Mouse (Mus musculus) E14TG2a.4 (cell line): ENCODE results near the gene Timm10.

Experiments
- H3K27me3 ChIP-seq: 2 replicates; pipeline ENCODE4 v1.6.1; 2014; ENCODE audit warnings: low read length, control low read depth; ENCODE audit not compliant: insufficient read depth
- H3K36me3 ChIP-seq: 2 replicates; pipeline ENCODE4 v1.6.1; 2014; ENCODE audit warnings: low read length, control low read depth; ENCODE audit not compliant: insufficient read depth
- H3K4me1 ChIP-seq: replicated peaks from 2 replicates; pipeline ENCODE4 v1.6.1; 2014; ENCODE audit warnings: low read depth, low read length, control low read depth
- H3K4me3 ChIP-seq: replicated peaks from 2 replicates; pipeline ENCODE4 v1.5.1; 2014; ENCODE audit warnings: mild to moderate bottlenecking, low read length
- H3K9me3 ChIP-seq: 2 replicates; pipeline ENCODE4 v1.6.1; 2014; ENCODE audit warnings: low read length, control low read depth
- CTCF ChIP-seq: conservative IDR thresholded peaks from 2 replicates; pipeline ENCODE4 v1.5.1; 2014; ENCODE audit warnings: low read length
- NANOG ChIP-seq: IDR thresholded peaks from 2 replicates; pipeline ENCODE4 v1.6.1; 2014; ENCODE audit warnings: borderline replicate concordance, low read length, mixed read lengths
- POU5F1 ChIP-seq: IDR thresholded peaks from 2 replicates; pipeline ENCODE4 v1.6.1; 2014; ENCODE audit warnings: low read length, borderline replicate concordance

Timm10 gene

GRCm38 (mm10) chr2:84831666-84832391 is 5.0 kb downstream of the Timm10 start:
- Histone ChIP-seq H3K27me3 (peaks cover 25% of the 10 kb centered on the region), H3K9me3 (no peaks in the 10 kb centered on the region), H3K4me3 (no peak overlapping the region), H3K4me1 (peaks cover 41% of the 10 kb centered on the region), H3K36me3 (peaks cover 30% of the 10 kb centered on the region)
- TF ChIP-seq NANOG, result no peak
- TF ChIP-seq POU5F1, result no peak
- peak; percentile 66 for TF ChIP-seq CTCF

- peaks cover 60% of the 10 kb centered on the region for H3K4me1 ChIP-seq
- H3K36me3 ChIP-seq, result peaks cover 10% of the 10 kb centered on the region
- peak; percentile 75 for TF ChIP-seq POU5F1
- peak; percentile 56; the same call in 1 of the 2 replicates for TF ChIP-seq NANOG
- no peak for TF ChIP-seq CTCF
Observed at GRCm38 (mm10) chr2:84837107-84837506, 10.3 kb downstream of the Timm10 start.

DNA sequence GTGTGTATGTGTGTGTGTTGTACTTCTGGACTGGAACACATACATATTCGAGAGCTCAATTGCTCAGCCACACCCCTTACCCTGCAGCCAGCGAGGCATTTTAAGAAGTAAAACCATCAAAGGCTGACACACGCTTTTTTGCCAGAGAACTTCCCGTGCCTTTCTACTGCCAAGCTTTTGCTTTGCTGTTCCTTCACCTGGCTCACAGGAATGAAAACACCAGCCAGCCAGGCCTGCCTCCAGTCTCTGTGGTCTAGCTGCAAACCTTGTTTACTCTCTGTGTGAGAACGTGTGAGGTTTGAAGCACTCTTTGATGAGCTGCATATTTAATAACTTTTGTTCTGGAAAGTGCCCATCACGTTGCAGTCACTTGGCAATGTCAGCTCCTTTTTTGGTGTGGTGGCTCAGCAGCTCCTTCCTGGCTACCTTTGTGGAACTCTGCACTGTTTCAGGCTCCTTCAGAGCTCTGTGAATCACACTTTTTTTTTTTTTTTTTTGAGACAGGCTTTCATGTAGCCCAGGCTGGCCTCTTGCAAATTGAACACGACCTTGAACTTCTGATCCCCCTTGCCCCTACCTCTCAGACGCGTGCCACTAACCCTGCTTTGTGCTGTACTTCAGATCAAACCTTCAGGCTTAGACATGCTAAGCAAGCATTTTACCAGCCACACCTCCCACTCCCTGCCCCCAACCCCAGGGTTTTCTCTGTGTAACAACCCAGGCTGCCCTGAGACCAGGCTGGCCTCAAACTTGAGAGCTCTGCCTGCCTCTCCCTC is 11.2 kb downstream of the Timm10 start:
- peaks cover 64% of the 10 kb centered on the region for H3K27me3 ChIP-seq

More at GRCm38 (mm10) chr2:84837107-84837506, 10.3 kb downstream of the Timm10 start:
- Histone ChIP-seq H3K9me3 (no peaks in the 10 kb centered on the region), H3K4me3 (no peak overlapping the region), H3K27me3 (peaks cover 62% of the 10 kb centered on the region)

GRCm38 (mm10) chr2:84838593-84838949 is 11.8 kb downstream of the Timm10 start, which contains the start of gene Slc43a1:
Gene Slc43a1 (plus strand): TSS chr2:84838850.
- H3K36me3 ChIP-seq, result peaks cover 22% of the 10 kb centered on the region
- TF ChIP-seq POU5F1, result no peak
- no peak for TF ChIP-seq NANOG
- no peak for TF ChIP-seq CTCF
- H3K27me3 ChIP-seq, result peaks cover 64% of the 10 kb centered on the region
- H3K4me3 ChIP-seq, result peak within 1 kb of the TSS; percentile 85
- no peaks in the 10 kb centered on the region for H3K9me3 ChIP-seq
- peaks cover 59% of the 10 kb centered on the region for H3K4me1 ChIP-seq

More for the DNA sequence above, 11.2 kb downstream of the Timm10 start:
- peaks cover 59% of the 10 kb centered on the region for H3K4me1 ChIP-seq
- H3K4me3 ChIP-seq, result peak overlapping the region; percentile 85
- TF ChIP-seq CTCF, result no peak
- TF ChIP-seq NANOG, result peak; percentile 47; the same call in 1 of the 2 replicates
- peaks cover 18% of the 10 kb centered on the region for H3K36me3 ChIP-seq
- H3K9me3 ChIP-seq, result no peaks in the 10 kb centered on the region

GRCm38 (mm10) chr2:84838993-84839980 is 12.5 kb downstream of the Timm10 start:
- H3K36me3 ChIP-seq, result peaks cover 29% of the 10 kb centered on the region

GRCm38 (mm10) chr2:84840016-84840747 is 13.4 kb downstream of the Timm10 start:
- Histone ChIP-seq H3K9me3 (no peaks in the 10 kb centered on the region), H3K27me3 (peaks cover 48% of the 10 kb centered on the region), H3K36me3 (peaks cover 37% of the 10 kb centered on the region), H3K4me1 (peaks cover 56% of the 10 kb centered on the region), H3K4me3 (peak overlapping the region; percentile 85)
- TF ChIP-seq CTCF (no peak), NANOG (no peak), POU5F1 (no peak)

More at GRCm38 (mm10) chr2:84838993-84839980, 12.5 kb downstream of the Timm10 start:
- TF ChIP-seq CTCF, result no peak
- no peak for TF ChIP-seq POU5F1
- TF ChIP-seq NANOG, result no peak
- H3K4me1 ChIP-seq, result peaks cover 59% of the 10 kb centered on the region
- H3K4me3 ChIP-seq, result peak overlapping the region; percentile 85
- peaks cover 57% of the 10 kb centered on the region for H3K27me3 ChIP-seq
- H3K9me3 ChIP-seq, result no peaks in the 10 kb centered on the region

DNA sequence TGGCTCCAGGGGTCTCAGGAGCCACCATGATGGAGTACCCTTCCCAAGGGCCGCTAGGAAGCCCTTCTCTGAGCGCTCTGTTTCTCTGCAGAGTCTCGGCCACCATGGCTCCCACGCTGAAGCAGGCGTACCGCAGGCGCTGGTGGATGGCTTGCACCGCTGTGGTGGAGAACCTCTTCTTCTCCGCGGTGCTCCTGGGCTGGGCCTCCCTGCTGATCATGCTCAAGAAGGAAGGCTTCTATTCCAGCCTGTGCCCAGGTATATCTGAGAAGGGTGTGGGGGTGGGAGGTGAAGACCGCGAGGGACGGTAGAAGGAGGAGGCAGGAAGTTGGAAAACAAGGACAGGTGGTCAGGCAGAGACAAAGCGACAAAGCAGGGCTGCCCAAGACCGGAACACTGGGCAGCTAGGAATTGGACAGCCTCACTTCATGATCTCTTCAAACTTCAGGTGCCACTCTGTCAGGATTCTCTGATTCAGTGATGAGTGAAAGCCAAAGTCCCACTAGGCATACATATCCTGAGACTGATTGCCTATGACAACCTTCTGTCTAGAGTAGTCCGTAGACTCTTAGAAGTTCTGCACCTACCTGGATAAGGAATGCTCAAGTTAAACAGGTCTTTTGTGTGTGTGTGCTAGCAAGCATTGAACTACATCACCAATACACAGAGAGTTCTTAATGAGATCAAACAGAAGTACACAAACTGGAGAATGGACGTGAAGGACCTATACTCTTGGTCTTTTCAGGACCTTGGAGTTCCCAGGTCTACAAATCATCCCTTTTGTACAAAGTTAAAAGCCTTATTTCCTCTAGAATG is 14.2 kb downstream of the Timm10 start:
- peaks cover 45% of the 10 kb centered on the region for H3K36me3 ChIP-seq
- H3K4me1 ChIP-seq, result peaks cover 51% of the 10 kb centered on the region
- H3K9me3 ChIP-seq, result no peaks in the 10 kb centered on the region
- H3K4me3 ChIP-seq, result peak overlapping the region; percentile 85
- H3K27me3 ChIP-seq, result peaks cover 42% of the 10 kb centered on the region
- TF ChIP-seq CTCF (no peak), NANOG (no peak), POU5F1 (no peak)
